Mouse (Mus musculus) midbrain, embryonic 11.5 days (tissue): ENCODE measurements around the gene Jun. TPM values are rescaled to one million over a fixed set of nuclear protein-coding genes. Genes with fewer than 3 reads are reported as not detected.

Source experiments
- ATAC-seq: fragments of 200-750 bp; cut with Nextera tagmentation; 2 replicates; pipeline ENCODE4 v1.8.0; 2017; ENCODE audit warnings: moderate TSS enrichment, moderate library complexity; ENCODE audit not compliant: low FRiP score
- DNase-seq: peaks from one replicate; pipeline ENCODE4 v3.0.0; 2015; ENCODE audit warnings: low spot score; ENCODE audit errors: missing footprints
- H3K27ac ChIP-seq: fragments of 300-500 bp; sonication (generic); 2 replicates; pipeline ENCODE4 v1.5.1; 2014; ENCODE audit warnings: low read depth, low read length
- H3K27me3 ChIP-seq: fragments of 300-500 bp; sonication (generic); 2 replicates; pipeline ENCODE4 v1.6.1; 2014; ENCODE audit warnings: mild to moderate bottlenecking, low read length, moderate library complexity, mixed read lengths; ENCODE audit not compliant: control insufficient read depth, insufficient read depth
- H3K36me3 ChIP-seq: fragments of 300-500 bp; sonication (generic); 2 replicates; pipeline ENCODE4 v1.6.1; 2014; ENCODE audit warnings: mild to moderate bottlenecking, low read length, moderate library complexity, mixed read lengths; ENCODE audit not compliant: control insufficient read depth, insufficient read depth
- H3K4me1 ChIP-seq: fragments of 300-500 bp; sonication (generic); 2 replicates; pipeline ENCODE4 v1.6.1; 2014; ENCODE audit warnings: low read length; ENCODE audit not compliant: control insufficient read depth, insufficient read depth
- H3K4me2 ChIP-seq: fragments of 300-500 bp; sonication (generic); 2 replicates; pipeline ENCODE4 v1.6.1; 2014; ENCODE audit warnings: mild to moderate bottlenecking, moderate library complexity
- H3K4me3 ChIP-seq: fragments of 300-500 bp; sonication (generic); 2 replicates; pipeline ENCODE4 v1.5.1; 2014; ENCODE audit warnings: low read depth, low read length
- H3K9ac ChIP-seq: fragments of 300-500 bp; sonication (generic); 2 replicates; pipeline ENCODE4 v1.6.1; 2014; ENCODE audit warnings: low read length
- H3K9me3 ChIP-seq: fragments of 300-500 bp; sonication (generic); 2 replicates; pipeline ENCODE4 v1.6.1; 2016; ENCODE audit warnings: low read length; ENCODE audit not compliant: control insufficient read depth
- WGBS: fragments of 180-500 bp; shearing (Covaris S2); extraction: QIAGEN DNeasy Blood & Tissue Kit; methylation state at CpG from one replicate; pipeline ENCODE4 v1.1.7; 2014; 5-methylcytosine and 5-hydroxymethylcytosine counted together
- polyA plus RNA-seq: library from polyadenylated mRNA; unstranded; fragments of >200 nt; fragmentation: Nextera tagmentation; extraction: Ambion mirVana; gene quantifications from 2 replicates; pipeline ENCODE4 v1.2.1, GENCODE M21; 2014

The Jun gene
- polyA plus RNA-seq, 1 experiment from 2014 or later = 29.1 TPM

- no peak overlapping the region for H3K27ac ChIP-seq
- H3K4me2 ChIP-seq = no peak overlapping the region
- H3K36me3 ChIP-seq = no peaks in the 10 kb centered on the region
- H3K9me3 ChIP-seq = no peaks in the 10 kb centered on the region
- H3K27me3 ChIP-seq = no peaks in the 10 kb centered on the region
- H3K9ac ChIP-seq = no peak overlapping the region
- DNase-seq = no peak
- 77% methylated on average over 6 of the region's 6 CpGs for WGBS
- H3K4me3 ChIP-seq = no peak overlapping the region
- no peaks in the 10 kb centered on the region for H3K4me1 ChIP-seq
- no peak for ATAC-seq
Measured at GRCm38 (mm10) chr4:95005251-95005830, 46.7 kb downstream of the Jun start.

GRCm38 (mm10) chr4:95001043-95001775 is 50.8 kb downstream of the Jun start:
- Histone ChIP-seq H3K27ac (no peak overlapping the region), H3K36me3 (no peaks in the 10 kb centered on the region), H3K9me3 (no peaks in the 10 kb centered on the region), H3K27me3 (no peaks in the 10 kb centered on the region), H3K4me2 (no peak overlapping the region), H3K9ac (no peak overlapping the region), H3K4me3 (no peak overlapping the region), H3K4me1 (no peaks in the 10 kb centered on the region)
- no peak for DNase-seq
- 70% methylated on average over 6 of the region's 6 CpGs for WGBS
- no peak for ATAC-seq

- Histone ChIP-seq H3K4me3 (no peak overlapping the region), H3K36me3 (no peaks in the 10 kb centered on the region), H3K27me3 (no peaks in the 10 kb centered on the region), H3K4me1 (no peaks in the 10 kb centered on the region), H3K27ac (no peak overlapping the region), H3K9ac (no peak overlapping the region), H3K4me2 (no peak overlapping the region), H3K9me3 (no peaks in the 10 kb centered on the region)
- ATAC-seq = no peak
- 82% methylated on average over 1 of the region's 1 CpGs for WGBS
- DNase-seq = no peak
Measured at GRCm38 (mm10) chr4:95000147-95000546, 51.9 kb downstream of the Jun start.

GRCm38 (mm10) chr4:94999249-94999648 is 52.8 kb downstream of the Jun start:
- WGBS = 65% methylated on average over 3 of the region's 3 CpGs
- H3K9ac ChIP-seq = no peak overlapping the region
- no peaks in the 10 kb centered on the region for H3K27me3 ChIP-seq
- no peaks in the 10 kb centered on the region for H3K4me1 ChIP-seq
- no peak overlapping the region for H3K27ac ChIP-seq
- no peak overlapping the region for H3K4me2 ChIP-seq
- no peaks in the 10 kb centered on the region for H3K9me3 ChIP-seq
- no peak for DNase-seq
- H3K36me3 ChIP-seq = no peaks in the 10 kb centered on the region
- H3K4me3 ChIP-seq = no peak overlapping the region
- no peak for ATAC-seq

Other genes starting within 250 kb of the Jun start
- 0.15 TPM in 1 of 2 replicates, not detected in the other for gene Eqtn, start 123.4 kb downstream of the Jun start, polyA plus RNA-seq
- 24.2 and 28.3 TPM in 2 replicates for gene Mysm1, start 73.1 kb downstream of the Jun start, polyA plus RNA-seq